Mouse (Mus musculus): ENCODE measurements around the gene Ccdc134. TPM values are rescaled to one million over a fixed set of nuclear protein-coding genes. Genes with fewer than 3 reads are reported as not detected.

Ccdc134 gene
- polyA plus RNA-seq, 1 experiment from 2014 or later, result 12.7 TPM

DNA sequence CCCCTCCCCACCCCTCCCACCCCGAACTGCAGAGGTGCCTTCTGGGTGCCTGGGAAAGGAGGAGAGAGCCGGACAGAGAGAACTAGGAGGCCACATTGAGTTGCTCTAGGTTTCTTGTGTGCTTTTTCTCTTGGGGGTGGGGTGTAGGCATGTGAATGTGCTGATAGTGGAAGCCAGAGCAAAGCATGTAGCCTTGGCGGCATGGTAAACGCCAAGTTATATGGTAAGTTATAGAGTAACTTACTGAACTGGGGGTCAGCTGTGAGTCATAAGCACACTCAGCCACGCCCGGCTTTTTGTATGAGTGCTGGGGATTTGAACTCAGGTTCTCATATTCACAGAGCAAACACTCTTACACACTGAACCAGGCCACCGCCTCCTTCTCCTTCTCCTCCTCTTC lies 36.8 kb downstream of the Ccdc134 start:
- 82% methylated on average over 7 of the region's 7 CpGs for WGBS
- peaks cover 31% of the 10 kb centered on the region for H3K4me1 ChIP-seq (ENCODE audit: control insufficient read depth, insufficient read depth, low read length)

DNA sequence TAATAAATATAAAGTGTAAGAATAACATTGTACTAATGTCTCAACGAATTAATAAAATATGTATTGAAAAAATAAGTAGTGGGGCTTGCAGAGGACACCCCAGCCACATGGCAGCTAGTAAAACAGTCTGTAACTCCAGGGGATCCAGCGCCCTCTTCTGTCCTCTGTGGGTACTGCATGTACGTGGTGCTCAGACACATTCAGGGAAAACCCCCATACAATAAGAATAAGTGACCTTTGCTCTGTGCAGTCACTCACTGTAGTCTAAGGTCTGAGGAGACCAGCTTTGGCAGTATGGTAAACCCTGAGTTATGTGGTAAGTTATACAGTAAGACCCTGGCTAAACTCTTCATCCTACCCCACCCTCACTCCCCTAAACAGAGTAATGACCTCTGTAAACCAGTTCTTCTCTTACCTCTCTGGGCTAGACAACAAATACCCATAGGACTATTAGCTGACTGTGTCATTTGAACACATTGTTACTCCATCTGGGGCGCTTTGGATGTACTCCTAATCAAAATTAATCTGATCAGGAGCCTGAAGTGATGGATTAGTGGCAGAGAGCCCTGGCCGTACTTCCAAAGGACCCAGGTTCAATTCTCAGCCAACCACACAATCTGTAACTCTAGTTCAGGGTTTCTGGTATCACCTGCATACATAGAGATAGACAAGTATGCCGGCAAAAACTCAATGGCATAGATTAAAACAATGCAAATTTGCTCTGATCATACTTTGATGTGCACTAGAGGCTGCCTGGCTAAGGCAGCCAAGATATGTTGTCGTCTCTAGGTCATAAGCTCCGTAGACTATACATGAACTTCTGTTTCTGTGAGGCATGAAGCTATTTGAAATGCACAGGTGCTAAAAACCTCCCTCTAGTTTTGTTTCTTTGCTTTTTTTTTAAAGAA lies 37.9 kb downstream of the Ccdc134 start:
- H3K36me3 ChIP-seq (ENCODE audit: control insufficient read depth, insufficient read depth, low read length), result no peaks in the 10 kb centered on the region
- no peaks in the 10 kb centered on the region for H3K9me3 ChIP-seq (ENCODE audit: control insufficient read depth, low read length)
- H3K27ac ChIP-seq (ENCODE audit: low read depth, low read length), result peak overlapping the region; percentile 18; the same call in 1 of the 2 replicates
- no peak overlapping the region for H3K9ac ChIP-seq (replicated peaks; ENCODE audit: low read depth, low read length)
- peaks cover 42% of the 10 kb centered on the region for H3K4me1 ChIP-seq (ENCODE audit: control insufficient read depth, insufficient read depth, low read length)
- no peaks in the 10 kb centered on the region for H3K27me3 ChIP-seq (ENCODE audit: control insufficient read depth, insufficient read depth, low read length)
- no peak overlapping the region for H3K4me2 ChIP-seq (ENCODE audit: low read depth, low read length)
- 61% methylated on average over 8 of the region's 8 CpGs for whole genome bisulfite sequencing
- ATAC-seq (ENCODE audit: low read depth), result no peak
- H3K4me3 ChIP-seq (ENCODE audit: low read depth, low read length), result no peak overlapping the region

More for the DNA sequence above, 36.8 kb downstream of the Ccdc134 start:
- H3K4me2 ChIP-seq (ENCODE audit: low read depth, low read length), result no peak overlapping the region
- no peaks in the 10 kb centered on the region for H3K36me3 ChIP-seq (ENCODE audit: control insufficient read depth, insufficient read depth, low read length)
- no peaks in the 10 kb centered on the region for H3K27me3 ChIP-seq (ENCODE audit: control insufficient read depth, insufficient read depth, low read length)
- H3K27ac ChIP-seq (ENCODE audit: low read depth, low read length), result no peak overlapping the region
- H3K4me3 ChIP-seq (ENCODE audit: low read depth, low read length), result no peak overlapping the region
- ATAC-seq (ENCODE audit: low read depth), result no peak
- H3K9me3 ChIP-seq (ENCODE audit: control insufficient read depth, low read length), result no peaks in the 10 kb centered on the region
- no peak overlapping the region for H3K9ac ChIP-seq (replicated peaks; ENCODE audit: low read depth, low read length)

DNA sequence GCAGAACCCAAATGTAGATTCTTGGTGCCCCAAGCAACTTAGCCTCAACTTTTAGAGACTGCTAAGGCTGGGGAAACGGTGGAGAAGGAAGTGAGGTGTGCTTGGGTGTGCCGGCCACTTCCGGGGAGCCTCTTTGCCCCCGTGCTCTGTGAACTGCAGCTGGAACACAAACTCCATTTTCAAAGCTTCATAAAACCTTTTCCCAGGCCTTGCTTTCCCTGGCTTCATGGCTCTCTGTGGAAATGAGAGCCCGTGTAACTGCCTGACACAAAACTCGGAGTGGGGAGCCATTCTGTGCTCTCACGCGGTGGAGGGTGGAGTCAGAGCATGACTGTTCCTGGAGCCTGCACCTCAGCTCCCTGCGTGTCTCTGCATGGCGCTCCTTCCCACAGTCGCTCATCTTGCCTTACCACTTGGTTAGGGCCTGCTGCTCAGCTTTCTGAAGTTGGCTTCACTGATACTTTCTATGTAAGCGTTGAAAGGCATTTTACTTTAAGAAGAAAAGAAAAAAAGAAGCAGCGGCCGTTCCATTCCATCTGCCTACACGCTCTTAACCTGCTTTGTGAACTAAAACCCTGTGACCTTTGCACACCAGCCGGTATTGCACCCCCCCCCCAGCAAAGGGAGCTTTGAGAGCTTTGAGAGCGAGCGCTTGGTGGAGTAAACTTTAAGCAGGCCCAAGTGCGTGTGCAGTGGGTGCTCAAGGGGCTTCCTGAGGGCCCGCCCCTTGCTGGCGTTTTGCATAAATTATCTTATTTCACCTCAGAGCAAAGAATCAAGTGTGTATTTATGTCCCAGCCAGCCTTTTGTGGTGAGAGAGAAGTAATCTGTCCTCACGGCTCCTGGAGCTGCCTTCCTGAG lies 38.7 kb downstream of the Ccdc134 start:
- H3K4me3 ChIP-seq (ENCODE audit: low read depth, low read length), result no peak overlapping the region
- no peaks in the 10 kb centered on the region for H3K9me3 ChIP-seq (ENCODE audit: control insufficient read depth, low read length)
- H3K4me2 ChIP-seq (ENCODE audit: low read depth, low read length), result peak overlapping the region; percentile 11; the same call in 1 of the 2 replicates
- no peaks in the 10 kb centered on the region for H3K27me3 ChIP-seq (ENCODE audit: control insufficient read depth, insufficient read depth, low read length)
- no peak for ATAC-seq (ENCODE audit: low read depth)
- peaks cover 45% of the 10 kb centered on the region for H3K4me1 ChIP-seq (ENCODE audit: control insufficient read depth, insufficient read depth, low read length)
- H3K9ac ChIP-seq (replicated peaks; ENCODE audit: low read depth, low read length), result no peak overlapping the region
- H3K27ac ChIP-seq (ENCODE audit: low read depth, low read length), result peak overlapping the region; percentile 18
- H3K36me3 ChIP-seq (ENCODE audit: control insufficient read depth, insufficient read depth, low read length), result 0 out of 2 replicates have a peak, but pooled peaks cover 6% of the 10 kb centered on the region
- WGBS, result 37% methylated on average over 22 of the region's 22 CpGs

DNA sequence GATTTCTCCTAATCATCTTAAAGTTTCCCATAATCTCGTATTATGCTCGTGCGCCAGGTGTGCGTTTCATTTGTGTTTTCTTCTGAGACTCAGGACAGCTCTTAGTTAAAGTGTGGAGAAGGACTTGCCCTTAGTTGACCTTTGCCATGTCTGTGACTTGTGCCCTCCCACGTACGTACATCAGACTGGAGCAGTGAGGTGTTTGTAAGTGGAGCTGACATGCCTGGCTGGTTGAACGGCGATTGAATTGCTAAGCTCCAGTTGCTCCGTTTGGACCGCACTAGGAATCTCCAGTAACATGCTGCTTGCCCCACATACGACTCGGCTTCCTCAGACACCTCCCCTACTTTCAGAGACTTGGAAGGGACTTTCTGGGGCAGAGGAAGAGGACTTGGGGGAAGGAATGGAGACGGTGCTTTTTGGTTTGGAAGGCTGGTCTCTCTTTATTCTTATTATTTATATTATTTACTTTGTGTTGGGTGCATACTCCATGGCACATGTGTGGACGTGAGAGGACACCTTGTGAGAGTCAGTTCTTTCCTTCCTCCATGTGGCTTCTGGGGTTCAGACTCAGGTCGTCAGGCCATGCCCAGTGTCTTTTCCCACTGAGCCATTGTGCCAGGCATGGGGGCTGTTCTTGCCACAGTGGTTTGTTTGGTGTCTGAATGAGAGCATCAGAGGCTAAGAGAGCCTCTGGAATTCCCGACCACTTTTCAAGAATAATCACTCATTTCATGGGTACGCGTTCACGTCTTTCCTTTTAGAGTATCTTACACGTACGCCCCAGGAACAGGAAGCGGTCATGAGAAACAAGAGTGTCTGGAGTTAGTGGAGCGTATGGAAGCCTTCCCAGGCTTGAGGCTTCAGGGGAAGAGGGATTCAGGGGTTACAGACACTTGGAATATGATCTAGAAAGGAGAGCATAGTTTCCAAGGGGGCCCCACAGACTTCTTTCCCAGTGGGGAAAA lies 39.8 kb downstream of the Ccdc134 start:
- Histone ChIP-seq H3K27me3 (ENCODE audit: control insufficient read depth, insufficient read depth, low read length) (no peaks in the 10 kb centered on the region), H3K4me1 (ENCODE audit: control insufficient read depth, insufficient read depth, low read length) (peaks cover 45% of the 10 kb centered on the region), H3K9me3 (ENCODE audit: control insufficient read depth, low read length) (no peaks in the 10 kb centered on the region), H3K9ac (replicated peaks; ENCODE audit: low read depth, low read length) (no peak overlapping the region), H3K4me3 (ENCODE audit: low read depth, low read length) (no peak overlapping the region), H3K4me2 (ENCODE audit: low read depth, low read length) (no peak overlapping the region), H3K36me3 (ENCODE audit: control insufficient read depth, insufficient read depth, low read length) (peaks cover 6% of the 10 kb centered on the region; the same call in 1 of the 2 replicates), H3K27ac (ENCODE audit: low read depth, low read length) (no peak overlapping the region; the same call in 1 of the 2 replicates)
- ATAC-seq (ENCODE audit: low read depth), result no peak
- 63% methylated on average over 23 of the region's 23 CpGs for WGBS

DNA sequence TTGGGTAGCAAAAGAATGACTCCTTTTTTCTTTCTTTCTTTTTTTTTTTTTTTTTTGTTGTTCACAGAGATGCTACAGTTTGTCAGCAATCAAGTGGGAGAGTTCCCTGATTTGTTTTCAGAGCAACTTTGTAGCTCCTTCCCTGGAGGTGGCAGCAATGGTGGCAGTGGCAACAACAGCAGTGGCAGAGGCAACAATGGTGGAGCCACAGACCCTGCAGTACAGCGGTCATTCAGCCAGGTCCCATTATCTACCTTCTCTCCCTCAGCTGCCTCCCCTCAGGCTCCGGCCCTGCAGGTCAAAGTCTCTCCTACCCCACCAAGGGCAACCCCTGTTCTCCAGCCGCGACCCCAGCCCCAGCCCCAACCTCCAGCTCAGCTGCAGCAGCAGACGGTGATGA lies 41.9 kb downstream of the Ccdc134 start:
- Histone ChIP-seq H3K4me1 (ENCODE audit: control insufficient read depth, insufficient read depth, low read length) (peaks cover 42% of the 10 kb centered on the region), H3K27ac (ENCODE audit: low read depth, low read length) (peak overlapping the region; percentile 67)

DNA sequence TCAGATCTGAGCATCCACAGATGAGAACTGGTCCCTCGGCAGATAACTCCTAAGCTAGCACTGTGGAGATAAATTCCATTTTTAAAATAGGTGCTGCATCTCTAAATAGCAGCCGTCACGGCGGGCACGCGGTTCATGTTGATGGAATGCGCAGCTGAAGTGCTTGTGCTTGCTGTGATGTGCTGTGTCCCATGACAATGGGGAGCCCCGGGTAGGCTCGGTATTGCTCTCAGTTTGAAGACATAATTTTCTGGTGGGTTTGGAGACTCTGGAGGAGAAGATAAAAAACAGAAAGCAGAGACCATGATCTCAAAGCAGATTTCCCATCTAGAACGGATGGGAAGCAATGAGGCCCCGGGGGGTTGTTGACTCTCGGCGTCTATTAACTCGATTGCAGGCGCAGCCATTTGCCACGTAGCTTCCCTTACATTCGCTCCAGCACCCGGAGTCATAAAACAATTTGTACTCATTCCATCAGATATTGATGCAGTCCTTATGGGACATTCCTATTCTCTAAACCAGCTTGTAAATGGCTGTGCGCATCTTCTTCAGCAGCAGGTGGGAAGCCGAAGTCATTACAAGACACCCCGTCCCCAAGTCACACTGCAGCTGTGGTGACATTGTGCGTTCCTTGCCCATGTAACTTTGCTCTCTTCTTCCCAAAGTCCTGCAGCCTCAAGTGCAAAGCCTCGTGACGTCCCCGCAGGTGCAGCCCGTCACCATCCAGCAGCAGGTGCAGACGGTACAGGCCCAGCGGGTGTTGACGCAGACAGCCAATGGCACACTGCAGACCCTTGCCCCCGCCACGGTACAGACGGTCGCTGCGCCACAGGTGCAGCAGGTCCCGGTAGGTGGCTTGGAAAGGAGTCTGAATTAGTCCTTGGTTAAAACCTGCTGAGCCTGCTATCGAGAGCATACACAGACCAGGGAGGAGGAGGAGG lies 43.0 kb downstream of the Ccdc134 start:
- peaks cover 26% of the 10 kb centered on the region for H3K36me3 ChIP-seq (ENCODE audit: control insufficient read depth, insufficient read depth, low read length)
- H3K27ac ChIP-seq (ENCODE audit: low read depth, low read length), result peak overlapping the region; percentile 67
- no peak overlapping the region for H3K9ac ChIP-seq (replicated peaks; ENCODE audit: low read depth, low read length)
- H3K4me3 ChIP-seq (ENCODE audit: low read depth, low read length), result no peak overlapping the region
- peaks cover 40% of the 10 kb centered on the region for H3K4me1 ChIP-seq (ENCODE audit: control insufficient read depth, insufficient read depth, low read length)
- H3K27me3 ChIP-seq (ENCODE audit: control insufficient read depth, insufficient read depth, low read length), result no peaks in the 10 kb centered on the region
- 30% methylated on average over 36 of the region's 36 CpGs for WGBS
- ATAC-seq (ENCODE audit: low read depth), result peak; percentile 74
- no peak overlapping the region for H3K4me2 ChIP-seq (ENCODE audit: low read depth, low read length)
- no peaks in the 10 kb centered on the region for H3K9me3 ChIP-seq (ENCODE audit: control insufficient read depth, low read length)

More for the DNA sequence above, 41.9 kb downstream of the Ccdc134 start:
- Histone ChIP-seq H3K36me3 (ENCODE audit: control insufficient read depth, insufficient read depth, low read length) (peaks cover 16% of the 10 kb centered on the region), H3K4me2 (ENCODE audit: low read depth, low read length) (no peak overlapping the region), H3K27me3 (ENCODE audit: control insufficient read depth, insufficient read depth, low read length) (no peaks in the 10 kb centered on the region), H3K9me3 (ENCODE audit: control insufficient read depth, low read length) (no peaks in the 10 kb centered on the region), H3K9ac (replicated peaks; ENCODE audit: low read depth, low read length) (no peak overlapping the region), H3K4me3 (ENCODE audit: low read depth, low read length) (no peak overlapping the region)
- WGBS, result 69% methylated on average over 5 of the region's 5 CpGs
- no peak for ATAC-seq (ENCODE audit: low read depth)

DNA sequence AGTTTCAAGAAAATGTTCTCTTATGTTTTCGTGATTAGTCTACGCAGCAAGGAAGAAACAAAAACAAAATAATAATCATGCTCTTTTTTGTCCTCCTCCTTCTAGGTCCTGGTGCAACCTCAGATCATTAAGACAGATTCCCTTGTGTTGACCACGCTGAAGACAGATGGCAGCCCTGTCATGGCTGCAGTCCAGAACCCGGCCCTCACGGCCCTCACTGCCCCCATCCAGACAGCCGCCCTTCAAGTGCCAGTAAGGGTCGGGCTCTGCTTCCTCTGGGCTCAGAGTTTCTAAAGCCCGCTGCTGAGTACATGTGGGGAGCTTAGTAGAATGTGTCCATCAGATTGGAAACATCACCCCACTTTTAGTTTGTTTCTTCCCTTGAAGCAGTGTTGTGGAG lies 44.9 kb downstream of the Ccdc134 start:
- Histone ChIP-seq H3K27me3 (ENCODE audit: control insufficient read depth, insufficient read depth, low read length) (no peaks in the 10 kb centered on the region), H3K4me2 (ENCODE audit: low read depth, low read length) (no peak overlapping the region), H3K9me3 (ENCODE audit: control insufficient read depth, low read length) (no peaks in the 10 kb centered on the region), H3K4me3 (ENCODE audit: low read depth, low read length) (no peak overlapping the region), H3K4me1 (ENCODE audit: control insufficient read depth, insufficient read depth, low read length) (peaks cover 22% of the 10 kb centered on the region), H3K36me3 (ENCODE audit: control insufficient read depth, insufficient read depth, low read length) (peaks cover 39% of the 10 kb centered on the region), H3K9ac (replicated peaks; ENCODE audit: low read depth, low read length) (no peak overlapping the region), H3K27ac (ENCODE audit: low read depth, low read length) (no peak overlapping the region)
- ATAC-seq (ENCODE audit: low read depth), result no peak
- 84% methylated on average over 8 of the region's 8 CpGs for WGBS

All from neural tube, embryonic 14.5 days (tissue).